Mouse (Mus musculus) G1E-ER4 (cell line): ENCODE results near the gene Tm4sf1. TPM values are rescaled to one million over a fixed set of nuclear protein-coding genes. Genes with fewer than 3 reads are reported as not detected.

Experiments used
- GATA1 ChIP-seq: IDR thresholded peaks from one replicate; pipeline ENCODE4 v1.8.0; 2012; ENCODE audit warnings: low read length, inconsistent platforms
- polyA plus RNA-seq: library from polyadenylated mRNA; stranded (reverse); fragments of >175 nt; gene quantifications from 2 replicates; pipeline ENCODE4 v1.2.3, GENCODE M21; 2012

The Tm4sf1 gene
- polyA plus RNA-seq, 1 experiment, result not detected

DNA sequence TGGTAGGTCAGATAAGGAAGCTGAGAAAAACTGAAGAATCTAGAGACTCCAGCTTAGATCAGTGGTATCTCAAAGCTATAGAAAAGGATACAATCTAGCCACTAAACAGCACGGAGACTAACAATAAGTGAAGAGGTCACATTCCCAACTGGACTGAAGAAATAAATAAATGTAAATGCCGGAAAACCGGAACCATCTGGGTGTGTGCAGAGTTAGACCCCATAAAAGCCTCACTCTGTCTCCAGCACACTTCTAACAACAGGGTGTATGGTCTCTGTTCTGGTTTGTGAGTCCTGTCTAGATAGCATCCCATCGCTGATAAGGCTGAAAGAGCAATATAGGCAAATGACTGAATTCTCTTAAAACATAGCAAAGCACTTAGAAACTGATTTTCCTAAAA is 6.2 kb downstream of the Tm4sf1 start:
- TF ChIP-seq GATA1, result no peak

DNA sequence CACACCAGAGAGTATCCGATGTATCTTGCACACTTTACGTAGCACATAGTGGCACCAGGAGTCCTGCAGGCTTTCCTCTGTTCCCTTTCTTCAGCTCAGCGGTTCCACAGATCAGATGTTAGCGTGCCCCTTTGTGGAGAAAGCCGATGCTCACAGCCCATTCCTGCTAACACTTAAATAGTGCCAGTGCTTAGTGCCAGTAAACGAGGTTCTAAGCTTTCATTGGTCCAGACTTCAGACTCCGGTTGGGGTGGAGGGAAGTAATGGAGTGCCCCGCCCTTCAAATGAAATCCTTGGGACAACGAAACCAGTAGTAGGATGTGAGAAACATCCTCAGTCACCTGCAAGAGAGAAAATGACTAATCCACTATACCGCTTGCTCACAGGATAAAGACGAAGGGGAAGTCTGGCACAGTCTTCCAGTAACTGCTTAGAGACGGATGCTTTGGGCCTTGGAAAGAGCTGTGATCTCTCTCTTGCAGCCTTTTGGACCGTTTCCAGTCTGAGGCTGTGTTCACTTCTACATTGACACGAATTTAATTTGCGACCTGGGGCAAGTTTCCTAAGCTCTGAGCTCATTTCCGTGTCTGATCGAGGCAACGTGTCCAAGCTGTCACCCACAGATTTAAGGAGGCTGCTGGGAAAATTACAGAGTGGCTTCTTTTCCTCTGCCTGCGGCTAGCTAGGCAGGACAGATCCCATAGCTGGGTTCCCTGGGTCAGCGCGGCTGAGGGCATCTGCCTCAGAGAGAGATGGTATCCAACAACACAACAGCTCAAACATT is 6.9 kb downstream of the Tm4sf1 start:
- TF ChIP-seq GATA1, result no peak

DNA sequence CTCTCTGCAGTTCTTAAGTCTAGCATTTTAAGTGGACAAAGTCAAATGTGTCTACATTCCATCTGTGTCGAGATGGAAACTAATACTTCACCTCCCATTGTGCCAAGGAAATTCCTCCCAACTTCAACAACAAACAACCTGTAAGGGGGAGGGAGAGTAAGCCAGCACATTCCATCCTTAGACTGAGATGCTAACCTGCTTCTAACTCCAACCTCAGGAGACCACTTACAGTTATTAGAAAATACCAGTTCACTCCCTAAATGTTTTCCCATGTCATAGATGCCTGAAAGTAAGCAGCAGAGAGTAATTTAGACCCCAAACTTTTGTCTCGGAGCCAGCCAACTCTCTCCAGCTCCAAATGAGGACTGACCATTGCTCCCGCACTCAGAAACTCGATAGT is 7.9 kb downstream of the Tm4sf1 start:
- no peak for TF ChIP-seq GATA1

DNA sequence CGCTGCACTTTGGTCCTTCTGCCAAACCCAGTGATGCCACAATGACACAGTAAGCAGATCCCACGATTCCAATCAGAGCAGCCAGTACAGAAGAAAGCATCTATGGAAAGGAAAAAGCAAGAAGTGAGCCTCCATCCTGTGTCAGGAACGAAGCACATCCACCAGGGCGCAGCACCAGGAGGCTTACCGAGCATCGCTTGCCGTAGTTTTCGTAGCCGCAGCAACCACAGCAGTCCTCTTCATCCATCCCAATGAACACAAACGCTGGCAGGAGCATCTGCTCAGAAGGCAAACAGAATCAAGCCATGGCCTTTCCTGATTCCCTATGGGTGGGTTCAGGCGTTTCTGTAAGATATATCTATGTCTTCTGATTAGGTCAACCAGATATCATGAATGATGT is 9.0 kb downstream of the Tm4sf1 start:
- no peak for TF ChIP-seq GATA1

DNA sequence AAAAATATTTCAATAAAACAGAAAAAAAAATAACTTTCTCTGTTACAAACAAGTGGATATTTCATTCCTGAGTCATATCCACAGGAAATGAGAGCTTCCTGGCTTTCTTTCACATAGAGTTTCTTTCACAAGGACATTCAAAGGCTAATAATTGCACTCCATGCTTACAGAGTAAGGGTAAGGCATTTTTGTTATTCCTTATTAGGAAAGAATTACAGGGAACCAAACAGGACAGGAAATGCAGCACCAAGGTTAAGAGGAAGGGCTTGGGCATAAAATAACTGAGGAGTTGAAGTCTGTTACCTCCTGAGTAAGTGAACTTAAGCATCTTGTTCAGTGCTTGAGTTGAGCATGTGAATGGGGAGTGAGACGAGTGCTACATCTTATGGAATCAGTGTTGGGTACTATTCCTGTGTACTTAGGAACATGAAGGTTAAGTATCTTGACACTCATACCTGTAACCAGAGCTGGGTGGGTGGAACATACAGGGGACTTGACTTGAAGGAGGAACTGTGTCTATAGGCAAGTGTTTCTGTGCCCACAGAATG is 12.8 kb downstream of the Tm4sf1 start:
- TF ChIP-seq GATA1, result no peak

DNA sequence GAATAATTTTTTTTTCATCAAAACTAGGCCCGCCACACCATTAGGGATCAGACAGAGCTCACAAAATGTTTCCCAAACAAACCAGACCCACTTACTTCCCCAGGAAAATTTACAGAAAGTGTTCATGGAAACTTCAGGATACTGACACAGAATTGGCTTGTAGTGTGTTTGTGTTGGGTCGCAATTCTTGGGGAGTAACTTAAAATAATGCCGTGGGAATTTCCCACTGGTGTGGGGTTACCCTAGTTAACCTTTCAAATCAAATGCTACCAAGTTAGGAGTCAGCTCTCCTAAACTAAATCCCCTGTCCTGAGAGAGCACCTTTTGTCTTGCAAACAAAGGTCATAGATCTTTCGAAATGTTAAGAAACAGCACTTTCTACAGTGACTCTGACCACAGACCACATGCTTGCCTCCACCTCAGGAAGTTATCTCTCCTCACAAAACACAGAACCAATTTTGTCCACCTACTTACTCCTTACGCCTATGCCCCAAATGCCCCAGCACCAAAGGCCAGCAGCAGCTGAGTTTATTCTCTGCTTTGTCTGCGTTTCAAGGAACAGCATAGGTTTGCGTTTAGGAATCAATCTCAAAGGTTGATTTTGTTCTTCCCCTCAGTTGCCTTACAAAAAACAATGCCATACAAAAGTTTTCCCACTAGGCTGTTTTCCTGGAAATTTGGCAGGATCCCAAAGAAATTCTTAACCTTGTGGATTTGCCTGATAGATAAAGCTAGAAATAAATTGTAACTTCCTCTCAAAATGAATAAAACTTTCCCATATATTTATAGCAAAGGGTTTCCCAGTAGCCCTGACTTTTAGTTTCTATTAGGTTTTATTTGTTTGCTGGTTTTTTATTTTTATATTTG is 13.7 kb downstream of the Tm4sf1 start:
- TF ChIP-seq GATA1, result no peak

DNA sequence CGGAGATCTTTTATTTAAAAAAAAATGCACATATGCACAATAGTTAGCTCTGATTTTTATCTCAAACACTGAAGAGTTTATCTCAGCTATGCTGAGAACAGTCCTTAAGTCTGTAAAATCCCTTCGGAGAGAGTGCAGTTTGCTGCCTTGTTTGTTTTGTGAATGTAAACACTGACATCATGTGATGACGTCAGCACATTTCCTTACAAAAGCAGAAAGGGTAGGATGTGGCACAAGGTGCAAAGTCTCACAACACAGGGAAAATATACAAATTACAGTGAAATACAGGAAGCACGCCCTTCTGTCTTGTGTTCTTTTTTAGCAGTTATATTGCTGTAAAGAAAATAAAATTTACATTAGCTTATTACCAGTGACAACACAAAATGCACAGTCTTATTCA is 14.3 kb downstream of the Tm4sf1 start:
- TF ChIP-seq GATA1, result no peak

DNA sequence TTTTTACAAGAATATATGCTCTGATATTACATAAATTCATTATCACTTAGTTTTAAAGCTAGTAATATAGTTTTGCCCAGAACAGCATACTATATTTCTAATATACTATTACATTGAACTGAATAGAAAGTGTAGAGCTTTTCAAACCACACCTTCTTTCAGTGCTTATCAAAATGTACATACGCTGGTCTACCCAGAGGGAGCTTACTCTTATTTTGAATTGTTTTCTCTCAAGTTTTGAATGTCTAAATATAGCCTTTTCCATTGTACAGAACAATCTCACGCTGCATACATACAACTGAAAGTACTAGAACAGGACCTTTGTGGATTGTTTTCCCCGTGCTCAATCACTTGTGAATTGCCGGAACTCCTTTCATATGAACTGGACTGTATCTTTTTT is 23.6 kb downstream of the Tm4sf1 start:
- no peak for TF ChIP-seq GATA1

DNA sequence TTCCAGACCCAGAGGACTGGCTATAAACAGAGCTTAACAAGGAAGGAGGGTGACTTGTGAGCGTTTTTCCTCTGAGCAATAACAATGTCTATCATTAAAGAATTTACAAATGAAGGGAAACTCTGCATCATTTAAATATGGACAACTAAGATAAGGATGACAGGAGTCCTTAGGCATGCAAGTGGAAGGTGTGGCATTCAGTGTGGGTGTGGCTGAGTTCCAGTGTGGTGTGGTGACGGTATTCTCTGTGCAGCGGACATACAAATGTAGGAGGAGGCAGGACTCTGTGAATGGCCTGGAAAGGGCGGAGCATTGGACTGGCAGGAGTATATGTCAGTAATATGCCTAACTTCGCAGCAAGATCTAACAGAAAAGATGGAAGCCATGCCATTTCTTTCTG is 24.3 kb downstream of the Tm4sf1 start:
- TF ChIP-seq GATA1, result no peak

DNA sequence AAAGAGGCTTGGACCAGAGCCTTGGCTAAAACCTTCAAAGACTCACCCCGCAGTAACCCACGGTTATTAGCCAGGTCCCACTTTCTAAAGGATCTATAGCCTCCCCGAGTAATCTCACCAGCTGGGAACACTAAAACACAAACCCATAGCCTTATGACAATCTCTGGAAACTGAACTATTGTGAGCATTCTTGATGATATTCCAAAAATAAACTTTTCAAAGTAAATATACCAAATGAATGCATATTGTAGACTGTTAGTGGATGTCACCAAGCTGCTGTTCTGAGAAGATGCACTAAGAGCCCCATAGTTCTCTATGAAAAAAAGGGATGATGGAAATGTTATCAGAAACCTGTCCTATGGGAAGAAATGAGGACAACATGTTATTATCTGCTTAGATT is 25.0 kb downstream of the Tm4sf1 start:
- no peak for TF ChIP-seq GATA1

DNA sequence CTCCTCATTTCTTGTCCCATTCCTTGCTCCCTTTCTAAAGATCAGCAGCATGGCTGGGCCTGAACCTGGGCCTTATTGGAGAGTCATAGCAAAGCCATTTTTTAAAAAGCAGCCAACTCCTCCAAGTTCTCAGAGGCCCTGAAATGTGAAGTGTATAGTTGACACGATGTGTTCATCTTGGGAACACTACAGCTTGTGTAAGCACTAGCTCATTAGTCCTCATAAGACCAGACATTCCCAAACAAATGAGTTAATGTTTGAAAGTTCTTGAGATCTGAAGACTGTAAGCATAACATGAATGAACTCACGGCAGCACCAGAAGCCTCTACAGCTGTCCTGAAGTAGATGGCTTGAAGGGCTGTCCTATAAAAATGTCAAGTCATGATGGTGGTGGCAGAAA is 32.8 kb downstream of the Tm4sf1 start:
- TF ChIP-seq GATA1, result no peak

DNA sequence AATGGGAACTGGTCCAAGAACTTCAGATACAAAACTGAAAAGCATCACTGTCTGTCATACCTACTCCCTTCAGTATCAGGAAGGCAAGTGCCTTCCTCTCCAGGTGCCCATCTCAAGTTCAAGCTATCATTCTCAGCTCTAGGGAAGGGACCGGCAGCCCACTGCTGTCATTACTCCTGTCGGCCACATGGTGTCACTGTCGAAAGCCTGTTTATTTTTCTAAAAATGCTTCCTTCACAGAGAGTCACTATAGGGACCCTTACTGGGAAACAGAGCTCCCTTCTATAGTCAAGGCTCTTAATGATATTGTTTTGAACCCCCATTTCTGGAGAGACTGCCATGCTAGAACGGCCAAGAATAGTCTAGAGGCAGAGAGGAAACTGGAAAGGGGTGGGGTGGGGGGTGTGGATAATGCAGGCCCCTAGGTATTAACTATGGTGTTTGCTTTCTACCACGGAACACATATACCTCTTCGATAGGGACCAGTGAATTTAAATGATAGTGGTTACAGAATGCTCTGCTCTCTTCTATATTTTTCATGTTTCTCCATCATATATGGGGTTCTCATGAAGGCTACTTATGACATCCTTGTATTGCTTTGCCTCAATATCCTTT is 34.1 kb downstream of the Tm4sf1 start:
- TF ChIP-seq GATA1, result no peak

DNA sequence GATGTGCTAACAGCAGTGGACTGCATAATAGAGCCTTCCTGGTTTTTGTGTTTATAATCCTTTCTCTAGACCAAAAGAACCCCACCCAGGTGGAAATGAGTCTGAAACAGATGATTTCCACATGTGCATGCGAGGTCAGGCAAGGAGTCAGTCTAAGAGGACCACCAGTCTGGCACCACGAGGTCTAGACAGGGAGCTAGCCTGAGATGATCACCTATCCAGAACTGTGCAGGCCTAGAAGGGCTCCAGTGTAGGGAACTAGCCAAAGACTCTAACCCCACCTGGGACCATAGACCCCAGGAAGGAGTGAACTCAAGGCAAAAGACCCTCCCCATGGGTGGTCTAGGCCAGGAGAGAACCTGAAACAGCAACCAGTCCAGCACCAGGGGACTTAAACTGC is 48.7 kb downstream of the Tm4sf1 start:
- TF ChIP-seq GATA1, result no peak

DNA sequence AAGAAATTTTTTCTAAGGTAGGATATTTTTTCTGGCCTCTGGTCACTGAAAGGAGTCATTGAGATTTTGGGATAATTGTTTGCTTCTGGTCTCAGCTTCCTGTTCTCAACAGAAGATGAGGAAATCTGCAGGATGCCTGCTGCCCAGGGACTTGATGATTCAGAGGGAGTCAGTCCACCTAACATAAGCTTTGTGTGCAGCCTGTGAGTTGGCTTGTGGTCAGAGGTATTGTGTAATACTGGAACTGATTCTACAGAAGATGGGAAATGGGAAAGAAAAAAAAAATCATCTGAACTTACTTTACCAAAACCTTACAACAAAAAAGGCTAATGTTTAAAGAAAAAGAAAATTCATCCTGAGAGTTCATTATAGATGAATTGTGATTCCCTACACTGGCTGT is 49.2 kb downstream of the Tm4sf1 start:
- no peak for TF ChIP-seq GATA1

DNA sequence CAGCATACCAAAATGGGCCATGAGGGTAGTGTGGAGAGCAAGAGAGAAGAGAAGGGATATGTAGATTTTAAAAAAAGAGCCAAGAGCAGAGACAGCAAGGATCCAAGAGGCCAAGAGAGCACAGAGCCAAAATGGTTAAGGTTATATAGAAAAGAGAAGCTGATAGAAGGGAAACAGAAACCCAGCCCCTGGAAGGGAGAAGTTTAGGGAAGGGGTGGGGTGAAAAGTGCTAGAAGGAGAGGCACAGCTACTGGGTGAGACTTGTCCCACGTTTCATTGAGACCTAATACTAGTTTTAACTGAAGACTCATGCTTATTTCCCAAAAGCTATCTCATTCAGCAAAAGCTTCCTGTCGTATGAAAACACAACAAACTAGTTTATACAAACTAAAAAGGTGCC is 56.5 kb downstream of the Tm4sf1 start:
- TF ChIP-seq GATA1, result no peak

Other genes with a start within 250 kb of the Tm4sf1 start
- gene Tm4sf4, start 123.3 kb upstream of the Tm4sf1 start, polyA plus RNA-seq, result not detected in 2 replicates